Mouse (Mus musculus): ENCODE measurements around the gene Gm13212. TPM values are rescaled to one million over a fixed set of nuclear protein-coding genes. Genes with fewer than 3 reads are reported as not detected.

Gm13212 gene
- total RNA-seq (2023): 3.5 and 4.5 TPM in 2 replicates

DNA sequence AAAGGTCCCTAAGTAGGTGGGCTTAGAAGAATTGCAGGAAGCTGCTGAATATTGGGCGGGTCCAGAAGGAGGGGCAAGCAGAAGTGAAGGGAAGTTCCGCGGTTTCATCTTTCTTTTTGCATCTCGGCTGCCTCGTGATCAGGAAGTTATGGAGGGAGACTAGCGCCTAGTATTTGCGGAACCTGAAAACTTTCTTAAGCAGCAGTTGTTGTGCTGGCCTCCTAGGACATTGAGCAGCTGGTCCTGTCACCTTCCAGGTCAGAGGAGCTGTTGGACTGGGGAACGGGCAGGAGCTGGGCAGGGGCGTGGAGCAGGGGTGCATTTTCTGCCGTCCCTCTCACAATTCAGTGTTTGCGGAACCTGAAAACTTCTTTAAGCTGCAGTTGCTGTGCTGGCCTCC is at the start of gene Gm13212:
Gene Gm13212 (plus strand): TSS at position 89 of the 400 bp plus-strand sequence.

DNA sequence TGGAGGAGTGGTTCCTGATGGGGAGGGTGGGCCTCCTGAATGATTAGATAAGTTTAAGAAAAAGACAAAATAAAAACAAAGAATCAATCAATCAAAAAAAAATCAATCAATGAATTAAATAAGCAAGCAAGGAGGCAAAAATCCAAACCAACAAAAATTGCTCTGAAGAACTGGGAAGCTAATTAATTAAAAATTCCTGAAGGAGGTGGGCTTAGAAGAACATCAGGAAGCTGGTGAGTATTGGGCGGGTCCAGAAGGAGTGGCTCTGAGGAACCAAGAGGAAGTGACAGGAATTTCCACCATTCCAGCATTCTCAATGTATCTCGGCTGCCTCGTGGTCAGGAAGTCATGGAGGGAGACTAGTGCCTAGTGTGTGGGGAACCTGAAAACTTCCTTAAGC is 85.4 kb downstream of the Gm13212 start, which contains the start of gene Zfp980:
Gene Zfp980 (plus strand): TSS at position 301 of the 400 bp plus-strand sequence.

Other genes with a start within 250 kb of the Gm13212 start
- 0.29 and 0.51 TPM in 2 replicates for gene Zfp990, start 74.4 kb upstream of the Gm13212 start, total RNA-seq (2023)
- gene Zfp980, start 85.5 kb downstream of the Gm13212 start, total RNA-seq (2023): 0.23 TPM in 1 of 2 replicates, not detected in the other